Mouse (Mus musculus): ENCODE results near the gene Ptprn2. TPM values are rescaled to one million over a fixed set of nuclear protein-coding genes. Genes with fewer than 3 reads are reported as not detected.

Ptprn2 gene
- polyA plus RNA-seq, 1 experiment from 2014 or later, result 0.13 TPM

GRCm38 (mm10) chr12:116907424-116907823 lies 421.9 kb downstream of the Ptprn2 start:
- H3K4me1 ChIP-seq (replicated peaks), result no peaks in the 10 kb centered on the region
- H3K9ac ChIP-seq, result no peak overlapping the region
- no peak overlapping the region for H3K4me2 ChIP-seq
- ATAC-seq (replicated peaks; ENCODE audit: insufficient number of reproducible peaks, insufficient read depth, low FRiP score, low read depth), result no peak
- H3K36me3 ChIP-seq, result no peaks in the 10 kb centered on the region
- H3K9me3 ChIP-seq (replicated peaks), result no peaks in the 10 kb centered on the region
- WGBS, result 7% methylated on average over 1 of the region's 1 CpGs
- no peak overlapping the region for H3K4me3 ChIP-seq
- no peak overlapping the region for H3K27ac ChIP-seq
- H3K27me3 ChIP-seq, result no peaks in the 10 kb centered on the region

GRCm38 (mm10) chr12:116908668-116909067 lies 423.1 kb downstream of the Ptprn2 start:
- Histone ChIP-seq H3K27me3 (no peaks in the 10 kb centered on the region), H3K4me2 (no peak overlapping the region), H3K36me3 (no peaks in the 10 kb centered on the region), H3K4me3 (no peak overlapping the region), H3K27ac (no peak overlapping the region), H3K9me3 (replicated peaks) (no peaks in the 10 kb centered on the region), H3K9ac (no peak overlapping the region), H3K4me1 (replicated peaks) (no peaks in the 10 kb centered on the region)
- 70% methylated on average over 2 of the region's 2 CpGs for WGBS
- no peak for ATAC-seq (replicated peaks; ENCODE audit: insufficient number of reproducible peaks, insufficient read depth, low FRiP score, low read depth)

GRCm38 (mm10) chr12:116916776-116917175 lies 431.3 kb downstream of the Ptprn2 start:
- no peak overlapping the region for H3K4me2 ChIP-seq
- 58% methylated on average over 5 of the region's 5 CpGs for WGBS
- H3K9me3 ChIP-seq (replicated peaks), result no peaks in the 10 kb centered on the region
- no peaks in the 10 kb centered on the region for H3K36me3 ChIP-seq
- no peak overlapping the region for H3K4me3 ChIP-seq
- H3K27ac ChIP-seq, result no peak overlapping the region
- H3K9ac ChIP-seq, result no peak overlapping the region
- no peak for ATAC-seq (replicated peaks; ENCODE audit: insufficient number of reproducible peaks, insufficient read depth, low FRiP score, low read depth)
- no peaks in the 10 kb centered on the region for H3K4me1 ChIP-seq (replicated peaks)
- no peaks in the 10 kb centered on the region for H3K27me3 ChIP-seq

GRCm38 (mm10) chr12:116919185-116919584 lies 433.7 kb downstream of the Ptprn2 start:
- Histone ChIP-seq H3K4me2 (no peak overlapping the region), H3K9me3 (replicated peaks) (no peaks in the 10 kb centered on the region), H3K27ac (no peak overlapping the region), H3K36me3 (no peaks in the 10 kb centered on the region), H3K4me1 (replicated peaks) (no peaks in the 10 kb centered on the region), H3K4me3 (no peak overlapping the region), H3K9ac (no peak overlapping the region), H3K27me3 (no peaks in the 10 kb centered on the region)
- no peak for ATAC-seq (replicated peaks; ENCODE audit: insufficient number of reproducible peaks, insufficient read depth, low FRiP score, low read depth)
- WGBS, result 63% methylated on average over 6 of the region's 6 CpGs

GRCm38 (mm10) chr12:116919691-116920526 lies 434.4 kb downstream of the Ptprn2 start:
- H3K4me3 ChIP-seq, result no peak overlapping the region
- no peak overlapping the region for H3K27ac ChIP-seq
- H3K4me1 ChIP-seq (replicated peaks), result no peaks in the 10 kb centered on the region
- ATAC-seq (replicated peaks; ENCODE audit: insufficient number of reproducible peaks, insufficient read depth, low FRiP score, low read depth), result no peak
- H3K9ac ChIP-seq, result no peak overlapping the region
- H3K9me3 ChIP-seq (replicated peaks), result no peaks in the 10 kb centered on the region
- H3K4me2 ChIP-seq, result no peak overlapping the region
- 80% methylated on average over 22 of the region's 22 CpGs for WGBS
- H3K27me3 ChIP-seq, result no peaks in the 10 kb centered on the region
- H3K36me3 ChIP-seq, result no peaks in the 10 kb centered on the region

GRCm38 (mm10) chr12:116927115-116927514 lies 441.6 kb downstream of the Ptprn2 start:
- no peaks in the 10 kb centered on the region for H3K9me3 ChIP-seq (replicated peaks)
- H3K36me3 ChIP-seq, result no peaks in the 10 kb centered on the region
- 62% methylated on average over 5 of the region's 5 CpGs for WGBS
- H3K4me1 ChIP-seq (replicated peaks), result no peaks in the 10 kb centered on the region
- no peak overlapping the region for H3K27ac ChIP-seq
- no peak overlapping the region for H3K9ac ChIP-seq
- no peaks in the 10 kb centered on the region for H3K27me3 ChIP-seq
- no peak overlapping the region for H3K4me3 ChIP-seq
- no peak for ATAC-seq (replicated peaks; ENCODE audit: insufficient number of reproducible peaks, insufficient read depth, low FRiP score, low read depth)
- no peak overlapping the region for H3K4me2 ChIP-seq

GRCm38 (mm10) chr12:116927516-116927915 lies 442.0 kb downstream of the Ptprn2 start:
- H3K9me3 ChIP-seq (replicated peaks), result no peaks in the 10 kb centered on the region
- H3K4me2 ChIP-seq, result no peak overlapping the region
- H3K27ac ChIP-seq, result no peak overlapping the region
- no peaks in the 10 kb centered on the region for H3K27me3 ChIP-seq
- no peaks in the 10 kb centered on the region for H3K36me3 ChIP-seq
- H3K9ac ChIP-seq, result no peak overlapping the region
- 81% methylated on average over 1 of the region's 1 CpGs for WGBS
- no peak overlapping the region for H3K4me3 ChIP-seq
- no peak for ATAC-seq (replicated peaks; ENCODE audit: insufficient number of reproducible peaks, insufficient read depth, low FRiP score, low read depth)
- H3K4me1 ChIP-seq (replicated peaks), result no peaks in the 10 kb centered on the region

GRCm38 (mm10) chr12:116938158-116938854 lies 452.8 kb downstream of the Ptprn2 start:
- Histone ChIP-seq H3K9me3 (replicated peaks) (no peaks in the 10 kb centered on the region), H3K27ac (no peak overlapping the region), H3K4me1 (replicated peaks) (no peaks in the 10 kb centered on the region), H3K36me3 (no peaks in the 10 kb centered on the region), H3K27me3 (no peaks in the 10 kb centered on the region), H3K9ac (no peak overlapping the region), H3K4me2 (no peak overlapping the region), H3K4me3 (no peak overlapping the region)
- 59% methylated on average over 3 of the region's 3 CpGs for WGBS
- no peak for ATAC-seq (replicated peaks; ENCODE audit: insufficient number of reproducible peaks, insufficient read depth, low FRiP score, low read depth)

GRCm38 (mm10) chr12:116943883-116944282 lies 458.4 kb downstream of the Ptprn2 start:
- no peaks in the 10 kb centered on the region for H3K4me1 ChIP-seq (replicated peaks)
- no peaks in the 10 kb centered on the region for H3K9me3 ChIP-seq (replicated peaks)
- H3K27ac ChIP-seq, result no peak overlapping the region
- ATAC-seq (replicated peaks; ENCODE audit: insufficient number of reproducible peaks, insufficient read depth, low FRiP score, low read depth), result no peak
- no peak overlapping the region for H3K9ac ChIP-seq
- no peaks in the 10 kb centered on the region for H3K36me3 ChIP-seq
- H3K27me3 ChIP-seq, result no peaks in the 10 kb centered on the region
- H3K4me2 ChIP-seq, result no peak overlapping the region
- H3K4me3 ChIP-seq, result no peak overlapping the region
- 85% methylated on average over 5 of the region's 5 CpGs for WGBS

GRCm38 (mm10) chr12:116948151-116948928 lies 462.8 kb downstream of the Ptprn2 start:
- Histone ChIP-seq H3K4me3 (no peak overlapping the region), H3K4me2 (no peak overlapping the region), H3K9me3 (replicated peaks) (no peaks in the 10 kb centered on the region), H3K27ac (no peak overlapping the region), H3K9ac (no peak overlapping the region), H3K4me1 (replicated peaks) (no peaks in the 10 kb centered on the region), H3K36me3 (no peaks in the 10 kb centered on the region), H3K27me3 (no peaks in the 10 kb centered on the region)
- ATAC-seq (replicated peaks; ENCODE audit: insufficient number of reproducible peaks, insufficient read depth, low FRiP score, low read depth), result no peak
- WGBS, result 76% methylated on average over 4 of the region's 4 CpGs

GRCm38 (mm10) chr12:116949726-116950125 lies 464.2 kb downstream of the Ptprn2 start:
- no peak overlapping the region for H3K9ac ChIP-seq
- 69% methylated on average over 3 of the region's 3 CpGs for WGBS
- no peak overlapping the region for H3K4me3 ChIP-seq
- no peaks in the 10 kb centered on the region for H3K4me1 ChIP-seq (replicated peaks)
- no peaks in the 10 kb centered on the region for H3K36me3 ChIP-seq
- H3K27me3 ChIP-seq, result no peaks in the 10 kb centered on the region
- no peak overlapping the region for H3K4me2 ChIP-seq
- no peak for ATAC-seq (replicated peaks; ENCODE audit: insufficient number of reproducible peaks, insufficient read depth, low FRiP score, low read depth)
- no peaks in the 10 kb centered on the region for H3K9me3 ChIP-seq (replicated peaks)
- H3K27ac ChIP-seq, result no peak overlapping the region
